Mouse (Mus musculus) intestine, embryonic 14.5 days (tissue): ENCODE measurements around the gene Mtmr12. TPM values are rescaled to one million over a fixed set of nuclear protein-coding genes. Genes with fewer than 3 reads are reported as not detected.

Experiments
- ATAC-seq: fragments of 200-750 bp; cut with Nextera tagmentation; replicated peaks from 2 replicates; pipeline ENCODE4 v1.8.0; 2017; ENCODE audit warnings: low read depth, moderate number of reproducible peaks, moderate TSS enrichment, moderate library complexity; ENCODE audit not compliant: low FRiP score, low TSS enrichment
- DNase-seq: peaks from one replicate; pipeline ENCODE4 v3.0.0-alpha.2; 2018; ENCODE audit warnings: low spot score
- H3K27ac ChIP-seq: fragments of 300-500 bp; sonication (generic); 2 replicates; pipeline ENCODE4 v1.5.1; 2014; ENCODE audit warnings: low read depth, mild to moderate bottlenecking, control low read depth
- H3K27me3 ChIP-seq: fragments of 300-500 bp; sonication (generic); replicated peaks from 2 replicates; pipeline ENCODE4 v1.6.1; 2014; ENCODE audit warnings: low read length, control low read depth; ENCODE audit not compliant: control insufficient read depth, insufficient read depth
- H3K36me3 ChIP-seq: fragments of 300-500 bp; sonication (generic); 2 replicates; pipeline ENCODE4 v1.6.1; 2014; ENCODE audit warnings: low read length, control low read depth; ENCODE audit not compliant: control insufficient read depth, insufficient read depth
- H3K4me1 ChIP-seq: fragments of 300-500 bp; sonication (generic); replicated peaks from 2 replicates; pipeline ENCODE4 v1.6.1; 2014; ENCODE audit warnings: low read length, control low read depth, mixed read lengths; ENCODE audit not compliant: control insufficient read depth, insufficient read depth
- H3K4me2 ChIP-seq: fragments of 300-500 bp; sonication (generic); 2 replicates; pipeline ENCODE4 v1.6.1; 2014; ENCODE audit warnings: low read length
- H3K4me3 ChIP-seq: fragments of 300-500 bp; sonication (generic); 2 replicates; pipeline ENCODE4 v1.5.1; 2014; ENCODE audit warnings: low read depth, low read length, control low read depth, mixed read lengths
- H3K9ac ChIP-seq: fragments of 300-500 bp; sonication (generic); 2 replicates; pipeline ENCODE4 v1.6.1; 2014; ENCODE audit warnings: mild to moderate bottlenecking, low read length
- H3K9me3 ChIP-seq: fragments of 300-500 bp; sonication (generic); 2 replicates; pipeline ENCODE4 v1.6.1; 2016; ENCODE audit warnings: low read length, control low read depth; ENCODE audit not compliant: control insufficient read depth
- WGBS: fragments of 180-500 bp; shearing (Covaris S2); extraction: QIAGEN DNeasy Blood & Tissue Kit; methylation state at CpG from one replicate; pipeline ENCODE4 v1.1.7; 2014; 5-methylcytosine and 5-hydroxymethylcytosine counted together
- polyA plus RNA-seq: library from polyadenylated mRNA; unstranded; fragments of >200 nt; fragmentation: Nextera tagmentation; extraction: Ambion mirVana; gene quantifications from 2 replicates; pipeline ENCODE4 v1.2.1, GENCODE M21; 2014

The Mtmr12 gene
- polyA plus RNA-seq, 1 experiment from 2014 or later = 21.2 TPM

DNA sequence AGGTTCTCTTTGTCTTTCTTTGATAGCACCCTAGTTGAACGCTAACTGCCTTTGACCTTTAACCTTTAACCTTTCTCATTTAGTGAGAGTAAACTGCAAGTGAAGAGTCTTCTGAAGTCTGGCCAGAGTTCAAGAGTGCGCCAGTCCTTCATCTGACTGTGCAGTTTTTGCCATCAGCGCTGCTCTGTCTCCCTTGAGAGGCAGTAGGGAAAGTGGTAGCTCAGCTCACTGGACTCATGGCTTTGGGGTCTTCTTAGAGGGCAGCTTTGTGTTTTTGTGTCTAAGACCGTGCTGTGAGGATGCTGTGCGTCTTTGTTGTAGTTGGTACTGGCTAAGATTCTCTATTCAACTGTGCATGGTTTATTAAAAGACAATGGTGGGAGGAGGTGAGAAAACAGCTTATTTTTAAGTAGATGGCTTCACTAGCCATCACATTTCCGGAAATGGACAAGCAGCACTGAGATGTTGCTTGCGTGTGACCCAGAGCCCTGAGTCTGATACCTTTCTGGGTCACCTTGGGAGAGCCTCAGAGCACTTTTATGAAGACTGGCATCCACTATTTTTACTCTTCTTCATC, 1.9 kb downstream of the Mtmr12 start:
- peaks cover 17% of the 10 kb centered on the region; the same call in 1 of the 2 replicates for H3K4me1 ChIP-seq
- no peak overlapping the region for H3K27ac ChIP-seq
- H3K36me3 ChIP-seq = no peaks in the 10 kb centered on the region
- DNase-seq (no peak), ATAC-seq (no peak)
- H3K4me2 ChIP-seq = peak overlapping the region; percentile 72
- 71% methylated on average over 7 of the region's 7 CpGs for WGBS
- no peaks in the 10 kb centered on the region for H3K27me3 ChIP-seq
- H3K9me3 ChIP-seq = no peaks in the 10 kb centered on the region
- peak overlapping the region; percentile 81; the same call in 1 of the 2 replicates for H3K4me3 ChIP-seq
- no peak overlapping the region for H3K9ac ChIP-seq

DNA sequence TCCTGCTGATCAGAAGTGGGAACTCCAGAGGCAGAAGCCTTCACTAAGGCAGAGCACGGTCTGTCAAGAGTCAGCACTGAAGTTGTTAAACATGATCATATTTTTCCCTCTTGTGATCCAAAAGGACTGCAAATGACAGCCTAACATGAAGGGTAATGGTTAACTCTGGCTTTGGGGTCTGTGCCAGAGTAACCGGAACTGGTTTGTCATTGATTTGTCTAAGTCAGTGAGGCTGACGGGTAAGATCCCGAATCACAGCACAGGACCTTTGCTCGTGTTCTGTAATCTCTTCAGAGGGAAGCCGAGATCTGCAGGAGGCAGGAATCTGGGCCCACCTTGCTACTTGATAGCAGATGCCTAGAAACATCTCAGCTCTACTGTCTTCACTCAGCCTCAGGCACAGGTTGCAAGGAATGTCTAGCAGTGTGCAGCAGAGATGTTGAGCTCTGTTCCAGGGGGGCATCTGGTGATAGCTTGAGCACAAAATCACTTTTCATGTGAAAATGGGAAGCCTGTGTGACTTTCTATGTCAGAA, 2.8 kb downstream of the Mtmr12 start:
- DNase-seq (no peak), ATAC-seq (no peak)
- no peak overlapping the region for H3K27ac ChIP-seq
- WGBS = 56% methylated on average over 6 of the region's 6 CpGs
- no peaks in the 10 kb centered on the region for H3K27me3 ChIP-seq
- no peak overlapping the region for H3K4me3 ChIP-seq
- H3K4me2 ChIP-seq = no peak overlapping the region
- peaks cover 17% of the 10 kb centered on the region; the same call in 1 of the 2 replicates for H3K4me1 ChIP-seq
- H3K36me3 ChIP-seq = no peaks in the 10 kb centered on the region
- H3K9ac ChIP-seq = no peak overlapping the region
- H3K9me3 ChIP-seq = no peaks in the 10 kb centered on the region

DNA sequence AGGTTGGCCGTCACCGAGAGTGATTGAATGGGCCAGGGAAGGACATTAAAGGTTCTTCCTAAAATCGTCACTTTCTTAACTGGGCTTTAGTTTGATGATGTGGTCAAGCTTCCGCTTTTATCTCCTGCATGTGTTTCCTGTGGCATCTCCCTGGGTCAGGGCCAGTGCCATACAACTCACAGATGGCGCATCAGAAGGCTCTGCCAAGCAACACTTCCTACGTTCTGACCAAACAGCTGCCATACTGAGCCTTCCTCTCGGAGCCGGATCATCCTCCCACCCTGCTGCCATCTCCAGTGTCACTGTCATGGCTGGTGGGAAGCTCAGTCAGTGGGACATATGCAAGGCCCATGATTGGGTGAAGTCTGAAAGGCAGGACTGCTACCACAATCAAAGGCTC, 6.7 kb downstream of the Mtmr12 start:
- Histone ChIP-seq H3K9me3 (no peaks in the 10 kb centered on the region), H3K4me1 (peaks cover 6% of the 10 kb centered on the region; the same call in 1 of the 2 replicates), H3K27me3 (no peaks in the 10 kb centered on the region), H3K36me3 (no peaks in the 10 kb centered on the region), H3K4me3 (no peak overlapping the region), H3K4me2 (no peak overlapping the region), H3K9ac (no peak overlapping the region), H3K27ac (no peak overlapping the region)
- DNase-seq = no peak
- ATAC-seq = no peak
- WGBS = 85% methylated on average over 8 of the region's 8 CpGs

DNA sequence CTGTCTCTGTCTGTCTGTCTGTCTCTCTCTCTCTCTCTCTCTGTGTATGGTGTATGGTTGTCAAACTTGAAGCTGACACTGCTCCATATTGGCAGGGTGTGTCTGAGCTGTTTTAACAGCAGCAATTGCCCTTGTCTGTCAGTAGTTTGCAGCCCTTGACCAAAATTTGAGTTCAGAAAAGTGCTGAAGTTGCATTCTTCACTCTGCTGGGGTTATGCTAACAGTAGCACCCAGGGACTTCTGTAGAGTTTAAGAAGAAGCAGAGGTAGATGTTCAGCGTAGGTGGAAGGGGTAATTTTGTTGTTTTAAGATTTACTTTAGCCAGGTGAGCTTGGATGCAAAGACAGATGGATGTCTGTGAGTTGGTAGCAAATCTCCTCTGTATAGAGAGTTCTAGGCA, 7.4 kb downstream of the Mtmr12 start:
- Histone ChIP-seq H3K36me3 (no peaks in the 10 kb centered on the region), H3K9ac (no peak overlapping the region), H3K4me1 (0 out of 2 replicates have a peak, but pooled peaks cover 7% of the 10 kb centered on the region), H3K27me3 (no peaks in the 10 kb centered on the region), H3K9me3 (no peaks in the 10 kb centered on the region), H3K4me2 (no peak overlapping the region), H3K27ac (no peak overlapping the region), H3K4me3 (no peak overlapping the region)
- 84% methylated on average over 1 of the region's 1 CpGs for WGBS
- ATAC-seq (no peak), DNase-seq (no peak)

DNA sequence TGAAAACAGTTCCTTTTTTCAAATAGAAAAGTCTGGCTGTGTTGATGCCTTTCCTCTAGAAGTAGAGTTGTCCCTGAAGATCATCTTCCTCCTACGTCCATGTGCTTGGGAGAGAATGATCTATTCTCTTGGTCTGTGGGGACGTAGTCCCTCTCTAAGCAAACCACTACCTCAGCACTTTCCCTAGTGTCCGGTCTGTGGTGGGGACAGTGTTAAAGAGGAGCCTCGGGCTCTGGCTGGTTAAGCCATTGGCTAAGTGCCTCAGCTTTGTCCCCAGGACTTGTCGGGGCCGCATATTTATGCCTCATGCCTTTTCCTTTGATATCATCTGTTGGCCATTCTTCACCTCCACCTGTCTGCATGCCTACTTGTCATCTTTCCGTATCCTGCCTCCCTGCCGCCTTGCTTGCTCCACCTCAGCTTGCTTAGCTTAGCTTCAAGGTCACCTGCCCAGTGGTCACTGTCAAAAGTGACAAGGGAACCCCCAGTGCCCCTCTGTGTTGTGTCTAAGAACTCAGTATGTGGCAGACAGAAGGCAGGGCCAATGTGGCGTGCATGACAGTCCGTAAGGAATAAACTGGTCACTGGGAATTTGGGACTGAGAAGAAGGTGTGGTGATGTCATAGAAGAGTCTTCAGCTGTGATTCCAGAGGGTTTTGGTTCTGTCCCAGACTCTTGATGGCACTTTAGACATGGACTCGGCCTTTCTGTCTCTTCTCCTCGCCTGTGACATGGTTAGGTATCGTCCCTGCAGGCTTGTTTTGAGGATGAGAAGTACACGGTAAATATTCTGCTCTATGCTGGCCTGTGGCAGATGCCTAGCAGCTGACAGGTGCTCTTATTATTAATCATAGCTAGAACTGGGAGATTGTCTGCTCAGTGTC, 9.9 kb downstream of the Mtmr12 start:
- WGBS = 77% methylated on average over 14 of the region's 14 CpGs
- H3K4me2 ChIP-seq = no peak overlapping the region
- H3K4me3 ChIP-seq = no peak overlapping the region
- no peaks in the 10 kb centered on the region for H3K27me3 ChIP-seq
- H3K4me1 ChIP-seq = peaks cover 11% of the 10 kb centered on the region
- no peak for DNase-seq
- ATAC-seq = no peak
- no peak overlapping the region for H3K9ac ChIP-seq
- no peak overlapping the region for H3K27ac ChIP-seq
- H3K9me3 ChIP-seq = no peaks in the 10 kb centered on the region
- H3K36me3 ChIP-seq = no peaks in the 10 kb centered on the region

DNA sequence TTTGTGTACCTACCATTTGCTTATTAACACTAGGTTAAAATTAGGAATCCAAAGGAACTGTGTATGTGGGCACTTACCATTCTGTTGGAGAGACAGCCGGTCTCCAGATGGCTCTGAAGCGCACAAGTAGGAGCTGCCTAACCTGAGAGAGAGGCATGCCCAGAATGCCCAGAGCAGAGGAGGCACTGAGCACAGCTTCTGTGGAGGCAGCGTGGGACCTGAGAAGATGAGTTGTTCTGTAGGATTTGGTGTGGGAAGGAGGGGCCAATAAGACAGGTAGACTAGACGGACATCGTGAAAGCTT, 10.5 kb downstream of the Mtmr12 start:
- no peak overlapping the region for H3K9ac ChIP-seq
- no peak overlapping the region for H3K4me2 ChIP-seq
- no peaks in the 10 kb centered on the region for H3K9me3 ChIP-seq
- WGBS = 90% methylated on average over 5 of the region's 5 CpGs
- no peak overlapping the region for H3K27ac ChIP-seq
- peaks cover 11% of the 10 kb centered on the region for H3K4me1 ChIP-seq
- DNase-seq = no peak
- H3K27me3 ChIP-seq = no peaks in the 10 kb centered on the region
- H3K4me3 ChIP-seq = no peak overlapping the region
- H3K36me3 ChIP-seq = no peaks in the 10 kb centered on the region
- no peak for ATAC-seq

DNA sequence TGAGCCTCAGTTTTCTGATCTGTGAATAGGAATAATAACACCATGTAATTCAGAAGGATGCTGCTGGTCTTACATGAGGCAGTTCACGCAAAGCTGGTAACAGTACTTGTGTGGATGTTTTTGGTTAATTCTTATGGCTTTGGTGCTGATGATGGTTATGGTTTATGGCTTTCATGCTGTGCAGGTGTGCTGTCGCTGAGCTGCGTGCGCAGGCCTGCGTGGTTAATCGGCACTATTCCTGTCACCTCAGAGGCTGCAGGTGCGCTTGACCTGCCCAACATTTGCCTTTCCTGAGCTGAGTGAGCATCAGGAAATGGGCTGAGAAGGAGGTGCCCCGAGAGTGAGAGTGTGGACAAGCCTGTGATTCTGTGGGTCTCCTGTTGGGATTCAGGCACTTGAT, 11.3 kb downstream of the Mtmr12 start:
- H3K4me3 ChIP-seq = no peak overlapping the region
- no peak overlapping the region for H3K9ac ChIP-seq
- DNase-seq (no peak), ATAC-seq (no peak)
- H3K4me2 ChIP-seq = no peak overlapping the region
- H3K27me3 ChIP-seq = no peaks in the 10 kb centered on the region
- no peaks in the 10 kb centered on the region for H3K36me3 ChIP-seq
- H3K4me1 ChIP-seq = peaks cover 11% of the 10 kb centered on the region
- no peak overlapping the region for H3K27ac ChIP-seq
- no peaks in the 10 kb centered on the region for H3K9me3 ChIP-seq
- WGBS = 92% methylated on average over 8 of the region's 8 CpGs

DNA sequence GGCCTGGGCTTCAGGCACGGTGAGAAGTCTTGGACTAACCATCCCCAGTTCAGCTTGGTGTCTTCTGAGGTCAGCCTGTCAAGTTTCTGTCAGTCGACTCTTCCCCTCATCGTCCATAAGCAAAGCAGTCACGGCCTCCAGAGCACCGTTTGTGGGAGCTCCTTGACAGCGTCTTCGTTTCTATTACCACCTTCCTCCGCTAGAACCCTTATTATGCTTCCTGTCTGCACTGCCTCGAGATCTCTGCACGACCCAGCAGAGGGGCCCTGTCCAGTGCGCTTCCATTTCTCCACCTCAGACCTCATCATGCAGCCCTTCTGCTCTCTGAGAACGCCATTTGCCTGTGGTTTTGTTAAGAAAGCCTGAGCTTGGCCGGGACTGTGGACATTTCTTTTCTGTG, 12.0 kb downstream of the Mtmr12 start:
- no peak overlapping the region for H3K9ac ChIP-seq
- H3K4me2 ChIP-seq = no peak overlapping the region
- no peaks in the 10 kb centered on the region for H3K27me3 ChIP-seq
- ATAC-seq (no peak), DNase-seq (no peak)
- no peaks in the 10 kb centered on the region for H3K9me3 ChIP-seq
- peaks cover 17% of the 10 kb centered on the region for H3K4me1 ChIP-seq
- WGBS = 72% methylated on average over 13 of the region's 13 CpGs
- H3K36me3 ChIP-seq = no peaks in the 10 kb centered on the region
- H3K4me3 ChIP-seq = no peak overlapping the region
- no peak overlapping the region for H3K27ac ChIP-seq
